16 mouse cellular contexts compared by ENCODE assay signal in genomic region chr13:104894771-104895170, GRCm38 (mm10). TPM values are rescaled to one million over a fixed set of nuclear protein-coding genes. Genes with fewer than 3 reads are reported as not detected.
DNase-seq lines count a peak whose midpoint lies in the region.
"Had no signal": no experiment of that assay in that cellular context is flagged by ENCODE, and none has a peak within 500 bp of the region (broad histone marks: within the 10 kb centered on the region; RNA-seq: fewer than 3 reads in every experiment).

No protein-coding gene starts in this region.

- DNase-seq in heart, adult 11 months, result peak; percentile 19
- no peak for DNase-seq in heart, adult 18-20 months
- DNase-seq in 3T3-L1 (ENCODE audit: low read depth, low spot score), result peak; percentile 73
- no peak for DNase-seq in urinary bladder, postnatal 36 days (ENCODE audit: low spot score in 2 of 2)
- DNase-seq in frontal cortex, postnatal 36 days (ENCODE audit: low spot score in 2 of 2), result no peak
- DNase-seq: adrenal gland, adult 8-10 months; adrenal gland, postnatal 14 days; adrenal gland, postnatal 36 days; cerebellum, adult 11-12 months; cerebellum, adult 2 months; cerebellum, adult 9-10 months; cerebellum, postnatal 10 days; cerebellum, postnatal 25 days; forebrain, postnatal 0 days had no signal

RNA-seq across cellular contexts. Expression of gene Shisal2b, which starts 31.1 kb away (rescaled TPM):
- total RNA-seq in heart, adult 18-20 months (2021), result not detected
- total RNA-seq: adrenal gland, adult 18-20 months; adrenal gland, adult 8-10 months; adrenal gland, postnatal 14 days; adrenal gland, postnatal 36 days; MEL had no signal

Comparison
In these comparisons a context has a peak if more than half of its experiments do, and no peak if none do; other contexts are left out.
1. DNase-seq: peak in heart, adult 11 months (single experiment) and 3T3-L1 (single experiment); none in heart, adult 18-20 months (0 of 2), urinary bladder, postnatal 36 days (0 of 2) and frontal cortex, postnatal 36 days (0 of 2).